Mouse (Mus musculus) kidney, adult 18-20 months (tissue): ENCODE results near the gene Tpte.
"Not testable (repeated sequence)": the region's sequence is repeated elsewhere in the genome, so short reads cannot be mapped to it uniquely, and the experiment has no call there.

ENCODE experiments used
- DNase-seq: peaks from one replicate; pipeline ENCODE4 v3.0.0; 2021

The Tpte gene

DNA sequence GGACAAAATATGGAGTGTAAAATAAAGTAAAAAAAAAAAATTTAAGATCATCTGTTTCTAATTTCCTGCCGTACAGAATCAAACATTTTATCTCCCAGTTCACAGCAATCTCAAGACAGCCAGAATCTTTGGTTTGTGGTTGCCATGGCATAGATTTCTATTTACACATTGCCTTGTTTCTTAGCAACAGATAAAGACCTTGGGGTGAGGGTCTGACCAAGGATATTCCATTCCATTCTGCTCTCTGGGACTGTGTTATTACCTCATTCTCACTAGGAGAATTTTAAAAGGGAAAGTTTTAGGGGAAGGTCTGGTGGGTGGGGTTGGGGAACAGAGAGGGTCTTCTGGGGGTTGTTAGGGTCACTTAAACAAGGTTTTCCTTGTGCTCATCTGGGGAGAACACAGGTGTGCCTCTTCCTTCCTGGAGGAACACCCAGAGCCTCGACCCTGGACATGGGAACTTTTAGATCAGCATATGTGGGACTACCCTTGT is at the start of gene Tpte:
Tpte (plus strand) TSS at position 443 of the 493 bp plus-strand sequence.
- DNase-seq: no peak

DNA sequence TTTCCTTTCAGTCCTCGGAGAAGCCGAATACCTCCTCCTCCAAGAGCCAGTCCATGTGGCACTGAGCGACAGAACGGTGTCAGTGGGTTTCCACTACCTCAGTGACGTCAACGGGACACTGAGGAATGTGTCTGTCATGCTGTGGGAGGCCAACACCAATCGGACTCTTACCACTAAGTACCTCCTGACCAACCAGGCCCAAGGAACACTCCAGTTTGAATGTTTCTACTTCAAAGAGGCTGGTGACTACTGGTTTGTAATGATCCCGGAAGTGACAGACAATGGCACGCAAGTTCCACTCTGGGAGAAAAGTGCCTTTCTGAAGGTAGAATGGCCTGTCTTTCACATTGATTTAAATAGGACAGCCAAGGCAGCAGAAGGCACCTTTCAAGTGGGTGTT is 40.3 kb upstream of the Tpte start:
- no peak for DNase-seq

DNA sequence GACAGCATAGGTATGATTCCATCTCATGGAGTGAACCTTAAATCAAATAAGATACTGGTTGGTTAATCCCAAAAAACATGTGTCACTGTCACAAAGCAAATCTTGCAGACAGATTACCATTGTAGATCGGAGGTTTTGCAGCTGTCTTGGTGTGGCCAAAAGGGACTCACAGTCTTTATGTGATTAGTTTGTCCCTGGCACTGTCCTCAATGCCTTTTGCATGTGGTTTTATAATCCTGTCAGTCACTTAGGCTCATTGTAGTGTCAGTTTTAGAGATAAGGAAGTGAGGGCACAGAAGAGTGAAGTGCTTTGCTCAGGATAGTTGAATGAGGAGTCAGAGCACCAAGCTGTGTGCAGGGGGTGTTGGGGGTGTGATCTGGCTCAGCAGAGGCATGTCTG is 37.6 kb upstream of the Tpte start:
- no peak for DNase-seq

DNA sequence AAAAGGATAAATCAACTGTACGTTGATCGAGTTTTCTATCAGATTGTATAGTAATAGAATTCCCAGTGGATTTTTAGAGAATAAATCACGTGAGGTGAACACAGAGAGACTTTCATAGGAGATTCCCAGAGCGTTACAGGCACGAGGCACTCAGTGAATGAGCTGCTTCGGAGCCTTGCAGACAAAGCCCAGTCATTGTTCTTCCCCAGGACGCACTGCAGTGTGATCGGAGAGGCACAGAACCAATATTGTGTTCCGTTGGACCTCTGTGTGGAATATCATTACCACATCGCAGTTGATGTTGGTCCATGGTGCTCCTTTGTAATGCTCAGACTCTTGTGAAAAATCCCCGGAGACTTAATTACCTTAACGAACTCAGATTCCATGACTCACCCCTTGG is 35.3 kb upstream of the Tpte start:
- DNase-seq: no peak

DNA sequence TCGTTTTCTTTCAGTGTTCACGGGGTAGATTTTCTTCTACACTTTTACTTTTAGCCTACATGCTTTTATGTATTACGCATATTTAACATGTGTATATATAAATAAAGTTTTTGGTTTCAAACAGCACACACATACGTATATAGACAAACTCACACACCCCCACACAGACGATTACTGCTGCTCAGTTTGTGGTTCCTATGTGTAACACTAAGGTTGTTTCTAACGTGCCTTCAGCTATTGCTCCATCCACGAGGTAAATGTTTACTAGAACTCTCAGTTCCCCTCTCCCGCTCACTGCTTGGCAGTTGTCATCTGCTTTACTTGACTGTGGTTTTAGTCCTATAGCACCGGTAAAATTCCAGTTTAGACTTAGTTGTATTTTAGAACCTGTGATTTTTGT is 34.2 kb upstream of the Tpte start:
- no peak for DNase-seq

DNA sequence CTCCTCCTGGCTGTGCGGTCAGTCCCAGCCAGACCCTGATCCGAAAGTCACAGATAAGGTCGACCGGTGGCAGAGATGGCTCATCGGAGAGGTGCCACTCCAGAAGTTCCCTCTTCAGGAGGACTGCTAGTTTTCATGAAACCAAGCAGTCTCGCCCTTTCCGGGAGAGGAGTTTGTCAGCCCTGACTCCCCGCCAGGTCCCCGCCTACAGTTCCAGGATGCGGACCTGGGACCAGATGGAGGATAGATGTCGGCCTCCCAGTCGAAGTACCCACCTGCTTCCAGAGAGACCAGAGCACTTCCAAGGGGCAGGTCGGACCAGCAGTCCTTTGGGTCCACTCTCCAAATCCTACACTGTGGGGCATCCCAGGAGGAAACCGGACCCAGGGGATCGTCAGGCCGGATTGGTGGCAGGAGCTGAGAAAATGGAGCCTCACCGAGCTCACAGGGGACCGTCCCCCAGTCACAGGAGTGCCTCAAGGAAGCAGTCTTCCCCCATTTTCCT is 24.2 kb upstream of the Tpte start:
- DNase-seq: no peak

DNA sequence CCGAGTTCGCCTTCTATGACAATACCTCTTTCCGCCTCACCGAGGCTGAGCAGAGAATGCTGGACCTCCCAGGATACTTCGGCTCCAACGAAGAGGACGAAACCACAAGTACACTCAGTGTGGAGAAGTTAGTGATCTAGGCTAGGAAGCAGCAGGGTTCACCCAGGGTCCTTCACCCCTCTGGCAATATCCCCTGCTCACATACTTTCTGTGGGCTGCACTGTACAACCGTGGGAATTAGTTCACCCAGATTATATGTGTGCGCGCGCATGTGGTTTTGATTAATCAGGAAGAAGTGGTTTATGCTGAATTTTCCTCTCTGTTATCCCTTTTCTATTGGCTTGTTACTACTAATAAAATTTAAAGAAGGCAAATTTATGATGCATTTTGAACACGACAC is 23.7 kb upstream of the Tpte start:
- no peak for DNase-seq

DNA sequence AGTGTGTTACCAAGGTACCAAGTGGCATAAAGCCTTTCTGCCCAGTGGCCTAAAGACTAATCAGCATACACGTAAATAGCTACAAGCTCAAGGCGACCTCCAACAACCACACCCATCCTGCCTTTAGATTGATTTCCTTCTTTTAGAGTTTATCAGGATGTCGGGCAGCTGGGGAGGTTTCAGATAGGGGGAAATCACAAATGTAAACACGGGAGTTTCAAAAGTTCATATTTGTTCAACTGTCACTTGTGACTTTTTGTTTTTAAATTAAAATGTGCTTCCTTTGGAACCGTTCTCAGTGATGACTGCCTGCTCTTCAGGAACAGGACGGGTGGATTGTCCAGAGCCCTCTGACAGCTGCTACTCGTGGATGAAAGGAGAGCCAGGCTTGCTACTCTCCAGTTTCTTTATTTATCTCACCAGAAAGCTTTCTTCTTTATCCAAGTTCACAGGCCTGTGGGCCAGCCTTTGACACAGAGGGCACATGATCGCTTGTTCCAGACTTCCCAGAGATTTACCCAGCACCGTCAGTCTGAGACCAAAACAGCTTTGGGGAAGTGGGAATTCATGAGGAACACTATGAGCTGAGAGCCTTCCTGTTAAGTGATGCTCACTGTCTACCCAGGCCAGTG is 23.0 kb upstream of the Tpte start:
- no peak for DNase-seq

DNA sequence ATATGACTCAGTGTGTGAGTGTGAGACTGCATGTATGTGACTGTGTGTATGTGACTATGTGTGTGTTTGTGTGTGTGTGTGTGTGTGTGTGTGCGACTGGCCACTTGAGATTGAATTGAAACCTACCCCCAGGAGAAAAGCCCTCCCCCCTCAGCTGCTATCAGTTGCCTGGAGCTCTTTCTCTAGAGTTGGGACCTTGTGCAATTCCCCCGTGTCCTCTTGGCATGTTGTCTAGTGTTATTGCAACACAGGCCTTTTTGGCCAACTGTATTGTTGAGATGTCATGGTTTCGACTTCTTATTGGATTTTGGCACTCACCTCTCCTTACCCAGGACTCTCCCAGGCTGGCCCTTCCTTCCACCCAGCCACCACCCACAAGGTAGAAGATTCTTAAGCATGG is 21.0 kb upstream of the Tpte start:
- DNase-seq: no peak

DNA sequence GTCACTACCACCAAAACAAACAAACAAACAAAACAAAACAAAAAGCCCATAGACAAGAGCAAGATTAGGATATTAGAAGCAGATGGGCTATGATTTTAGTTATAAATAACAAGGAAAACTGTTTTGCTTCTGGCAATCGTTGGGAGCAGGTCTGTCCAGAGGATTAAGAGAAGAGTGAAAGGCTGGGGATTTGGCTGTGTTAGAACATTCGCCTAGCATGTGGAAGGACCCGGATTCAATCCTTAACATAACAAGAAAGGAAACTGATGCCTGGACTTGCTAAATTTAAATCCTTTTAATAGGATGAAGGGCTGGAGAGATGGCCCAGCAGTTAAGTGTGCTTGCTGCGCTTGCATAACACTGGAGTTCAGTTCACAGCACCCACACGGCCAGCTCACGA is 18.9 kb upstream of the Tpte start:
- DNase-seq: no peak

DNA sequence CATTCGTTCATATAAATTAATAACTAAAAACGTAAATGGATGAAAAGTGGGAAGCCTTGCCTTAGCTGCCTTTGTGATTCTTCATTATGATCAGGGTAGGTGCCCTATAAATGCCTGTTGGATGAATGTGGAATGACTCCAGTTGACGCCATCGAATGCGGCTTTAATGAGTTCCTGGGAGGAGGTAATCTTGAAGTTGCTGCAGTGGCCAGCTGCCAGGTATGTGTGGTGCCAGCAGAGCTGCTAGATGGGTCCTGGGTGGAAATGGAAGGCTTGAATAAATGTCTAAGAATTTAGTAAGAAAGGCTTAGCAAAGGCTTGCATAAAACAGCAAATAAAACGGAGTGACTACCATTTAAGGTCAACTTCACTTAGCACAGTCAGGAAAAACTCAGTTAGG is 18.5 kb upstream of the Tpte start:
- peak; percentile 18 for DNase-seq

DNA sequence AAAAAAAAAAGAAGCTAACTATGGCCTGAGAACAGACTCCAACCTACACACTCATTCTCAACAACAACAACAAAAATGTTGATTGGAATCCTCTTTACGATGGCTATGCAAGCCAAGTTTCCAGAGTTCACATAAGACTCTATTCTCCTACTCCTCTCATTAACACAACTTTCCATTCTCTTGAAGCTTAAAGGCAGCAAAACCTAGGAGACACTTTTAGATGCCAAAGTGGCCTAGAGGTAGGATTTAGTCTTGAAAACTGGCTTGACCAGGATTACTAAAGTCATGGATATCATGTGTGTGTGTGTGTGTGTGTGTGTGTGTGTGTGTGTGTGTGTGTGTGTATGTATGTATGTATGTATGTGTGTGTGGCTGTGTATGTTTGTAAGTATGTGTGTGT is 18.0 kb upstream of the Tpte start:
- DNase-seq: no peak

DNA sequence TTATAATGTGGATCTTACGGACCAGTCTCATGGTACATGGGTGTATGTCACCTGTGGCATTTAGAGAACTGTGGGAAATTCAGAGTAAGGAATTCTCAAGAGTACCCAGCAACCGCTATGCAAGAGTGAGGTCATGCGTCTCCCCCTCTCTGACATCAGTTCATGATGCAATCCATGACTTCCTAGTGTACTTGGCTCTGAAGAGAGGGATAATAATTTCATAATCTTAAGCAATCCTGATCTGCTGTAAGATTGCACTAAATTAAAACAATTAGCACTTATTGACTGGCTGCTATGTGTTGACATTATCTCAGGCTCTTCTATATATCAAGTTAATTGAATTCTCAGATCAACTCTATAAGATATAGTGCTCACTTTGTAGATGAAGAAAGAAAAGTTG is 16.4 kb upstream of the Tpte start:
- DNase-seq: no peak

DNA sequence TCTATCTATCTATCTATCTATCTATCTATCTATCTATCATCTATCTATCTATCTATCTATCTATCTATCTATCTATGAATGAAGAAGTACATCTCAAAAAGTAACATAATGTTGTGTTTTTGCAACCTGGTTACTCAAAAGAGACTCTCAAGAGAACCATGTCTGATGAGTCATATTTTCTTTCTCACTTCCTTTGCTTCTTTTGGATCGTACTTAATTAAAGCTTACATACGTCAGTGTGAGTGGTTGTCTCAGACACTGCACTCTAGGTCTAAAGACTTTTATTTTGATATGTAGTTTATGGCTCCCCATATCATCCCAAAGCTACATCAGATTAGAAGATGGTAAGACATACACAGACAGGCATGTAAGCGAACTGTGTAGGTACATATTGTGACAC is 10.1 kb upstream of the Tpte start:
- no peak for DNase-seq

DNA sequence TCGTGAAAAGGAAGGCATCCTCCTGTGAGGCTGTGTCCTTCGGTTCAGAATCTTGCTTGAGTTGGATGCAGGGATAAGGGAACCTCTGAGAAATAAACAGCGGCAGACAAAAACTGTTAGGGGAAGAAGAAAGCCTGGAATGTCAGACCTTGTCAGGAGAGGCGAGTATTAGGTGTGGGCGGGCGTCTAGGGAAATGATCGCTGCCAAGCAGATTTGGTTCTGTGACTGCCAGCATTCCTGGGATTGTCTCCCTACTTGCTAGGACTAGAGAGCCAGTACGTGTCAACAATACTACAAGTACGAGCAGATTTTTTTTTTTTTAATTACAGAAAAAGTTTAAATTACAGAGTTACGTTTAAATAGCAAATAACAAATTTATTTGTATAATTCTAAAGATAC is 8.6 kb upstream of the Tpte start:
- no peak for DNase-seq

DNA sequence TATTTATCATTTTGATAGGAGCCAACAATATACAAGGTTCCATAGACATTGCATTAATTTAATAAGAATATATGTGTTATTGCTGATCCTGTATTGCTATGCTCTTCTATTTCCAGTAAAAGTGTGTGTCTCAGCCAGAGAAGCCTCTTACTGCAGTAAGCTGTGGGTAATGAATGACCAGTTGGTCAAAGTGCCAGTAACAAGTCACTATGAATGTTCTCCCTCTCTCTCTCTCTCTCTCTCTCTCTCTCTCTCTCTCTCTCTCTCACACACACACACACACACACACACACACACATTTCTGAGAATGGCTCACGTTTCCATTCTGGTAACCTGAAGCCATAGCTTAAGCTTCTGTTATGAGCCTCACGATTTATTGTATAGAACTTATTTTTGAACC is 19.1 kb downstream of the Tpte start:
- peak; percentile 4 for DNase-seq

DNA sequence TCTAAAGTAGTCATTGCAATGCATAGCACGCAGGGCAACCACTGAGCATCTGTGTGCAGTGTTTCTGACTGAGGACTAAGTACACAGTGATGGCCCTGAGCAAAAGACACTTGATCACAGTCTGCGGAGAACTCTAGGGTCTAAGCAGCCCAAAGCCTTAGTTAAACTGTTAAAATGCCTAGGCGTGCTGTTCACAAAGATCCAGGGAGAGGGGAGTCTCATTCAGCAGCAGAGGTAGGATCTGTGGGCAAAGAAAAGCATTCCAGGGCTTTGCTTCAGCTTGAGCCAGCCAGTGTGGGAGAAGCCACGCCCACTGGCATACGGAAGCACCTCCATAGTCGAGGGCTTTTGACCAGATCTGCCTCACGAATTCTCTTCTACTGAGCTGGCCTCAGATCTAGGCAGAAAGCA is 19.7 kb downstream of the Tpte start:
- peak; percentile 51 for DNase-seq

DNA sequence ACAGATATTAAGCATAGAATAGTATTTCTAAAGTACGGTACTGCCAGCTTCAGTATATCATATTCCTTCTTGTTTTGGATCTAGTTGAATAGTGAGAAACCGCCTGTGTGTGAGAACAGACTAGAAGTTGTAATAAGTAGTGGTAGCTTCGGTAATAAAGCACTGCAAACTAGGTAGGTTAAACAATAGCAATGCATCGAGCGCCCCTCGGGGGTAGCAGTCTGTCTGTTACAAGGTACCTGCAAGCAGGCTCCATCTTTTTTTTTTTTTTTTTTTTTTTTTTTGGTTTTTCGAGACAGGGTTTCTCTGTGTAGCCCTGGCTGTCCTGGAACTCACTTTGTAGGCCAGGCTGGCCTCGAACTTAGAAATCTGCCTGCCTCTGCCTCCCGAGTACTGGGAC is 20.8 kb downstream of the Tpte start:
- not testable (repeated sequence) for DNase-seq

DNA sequence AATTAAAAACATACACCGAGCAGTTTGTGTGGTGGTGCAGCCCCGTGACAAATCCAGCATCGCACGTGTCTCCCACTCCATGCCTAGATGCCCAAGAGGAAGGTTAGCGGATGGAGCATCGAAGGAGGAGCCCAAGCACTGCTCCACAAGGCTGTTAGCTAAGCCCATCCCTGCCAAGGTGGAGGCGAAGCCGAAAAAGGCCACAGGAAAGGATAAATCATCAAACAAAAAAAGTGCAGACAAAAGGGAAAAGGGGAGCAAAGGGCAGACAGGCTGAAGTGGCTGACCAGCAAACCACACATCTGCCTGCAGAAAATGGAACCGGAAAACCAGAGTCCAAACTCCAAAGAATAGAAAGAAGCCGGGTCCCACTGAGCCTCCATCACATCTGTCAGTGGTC is 23.8 kb downstream of the Tpte start:
- peak; percentile 32 for DNase-seq

DNA sequence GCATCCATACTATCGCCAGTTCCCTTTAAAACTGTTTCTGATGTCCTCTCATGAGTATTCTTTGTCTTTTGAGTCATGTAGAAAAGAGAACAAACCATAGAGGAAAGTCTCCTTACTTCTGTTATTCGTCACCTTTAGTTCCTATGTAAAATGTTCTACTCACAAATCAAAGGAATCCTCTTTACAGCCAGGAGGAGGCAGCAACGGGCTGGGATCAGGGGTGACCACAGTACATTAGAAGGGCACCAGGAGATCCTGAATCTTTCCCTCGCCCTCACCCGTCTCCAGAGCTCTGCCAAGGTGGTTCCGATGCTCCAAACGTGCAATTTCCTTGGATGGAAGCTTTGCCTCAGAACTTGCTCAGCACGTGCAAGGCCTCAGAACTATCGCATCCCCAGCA is 28.2 kb downstream of the Tpte start:
- peak; percentile 7 for DNase-seq

DNA sequence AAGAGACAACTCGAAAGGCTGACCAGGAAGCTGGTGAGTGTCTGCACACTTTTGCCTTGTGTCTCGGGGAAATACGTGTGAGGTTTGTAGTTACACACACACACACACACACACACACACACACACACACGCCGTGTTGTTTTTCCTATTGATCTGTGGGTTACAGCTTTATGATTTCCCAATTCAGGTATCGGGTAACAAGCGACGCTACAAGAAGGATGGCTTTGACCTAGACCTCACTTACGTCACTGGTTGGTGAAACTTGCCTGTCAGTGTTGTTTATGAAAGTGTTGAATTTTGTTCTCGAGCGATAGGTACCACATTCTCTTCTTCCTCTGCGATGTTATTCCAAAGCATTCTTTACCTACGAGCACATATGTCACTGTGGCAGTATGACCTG is 52.2 kb downstream of the Tpte start:
- DNase-seq: no peak

DNA sequence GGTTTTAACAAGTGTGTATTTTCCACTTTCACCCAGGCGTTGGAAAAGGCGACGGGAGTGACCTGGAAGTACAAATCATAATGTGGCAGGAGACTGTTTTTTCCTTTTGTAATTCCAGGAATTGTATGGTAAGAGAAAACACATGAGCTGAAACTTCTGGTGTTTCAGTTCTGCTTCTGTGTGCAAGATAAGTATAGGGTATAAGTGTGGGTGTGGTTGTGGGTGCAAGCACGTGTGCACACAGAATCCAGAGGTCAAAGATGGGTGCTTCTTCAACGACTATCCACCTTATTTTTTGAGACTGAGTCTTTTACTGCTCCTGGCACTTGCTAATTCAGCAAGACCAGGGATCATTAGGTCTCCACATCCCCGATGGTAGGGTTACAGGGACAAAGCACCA is 76.1 kb downstream of the Tpte start:
- DNase-seq: no peak

DNA sequence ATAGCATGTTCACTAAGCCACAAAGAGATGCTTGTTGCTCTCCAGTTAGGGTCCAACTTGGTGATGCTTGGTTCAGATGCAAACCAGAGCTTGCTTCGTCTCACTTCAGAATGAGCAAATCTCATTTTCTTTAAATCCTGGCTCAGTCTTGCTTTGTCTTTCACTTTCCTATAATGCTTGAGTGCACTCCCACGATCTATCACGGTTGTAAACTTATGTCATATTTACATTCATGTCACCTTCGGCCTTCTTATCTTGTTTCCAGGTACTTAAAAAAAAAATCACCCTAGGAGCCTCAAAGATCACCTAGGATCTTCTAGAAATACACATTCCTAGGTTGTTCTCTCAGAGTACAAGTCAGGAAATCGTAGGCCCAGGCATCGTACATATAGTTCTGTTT is 76.6 kb downstream of the Tpte start:
- DNase-seq: no peak

DNA sequence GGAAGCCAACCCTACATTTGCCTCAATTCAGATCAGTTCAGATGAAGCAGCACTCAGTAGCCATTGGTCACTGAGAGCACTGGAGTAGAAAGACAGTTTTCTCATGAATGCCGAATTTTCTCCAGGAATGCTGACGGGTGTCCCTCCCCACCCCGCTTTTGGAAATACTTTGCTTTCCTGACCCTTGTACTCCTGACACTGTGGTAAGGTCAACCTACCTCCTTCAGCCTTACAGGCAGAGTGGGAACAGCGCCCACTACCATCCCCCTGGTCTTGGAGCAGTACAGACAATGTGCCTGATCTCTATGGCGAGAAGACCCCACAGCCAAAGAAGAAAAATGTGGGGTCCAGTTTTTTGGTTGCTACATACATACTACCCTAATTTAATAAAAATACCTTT is 93.1 kb downstream of the Tpte start:
- no peak for DNase-seq

DNA sequence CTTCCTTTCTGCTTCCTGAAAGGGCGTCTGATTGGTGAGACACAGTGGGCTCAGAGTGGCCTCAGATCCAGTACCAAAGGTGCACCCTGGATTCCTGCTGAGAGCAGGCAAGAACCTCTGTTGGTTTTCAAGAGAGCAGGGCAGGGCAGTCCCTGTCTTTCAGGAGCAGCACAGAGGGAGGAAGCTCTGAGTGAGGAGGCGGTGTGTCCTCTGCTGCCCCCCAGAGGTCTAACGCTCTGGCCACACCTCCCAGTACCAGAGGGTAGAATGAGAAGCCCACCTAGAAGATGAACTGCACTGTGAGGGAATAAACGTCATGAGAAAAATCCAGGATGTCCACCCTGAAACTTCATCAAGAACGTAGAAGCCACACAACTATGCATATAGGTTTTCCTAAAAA is 93.7 kb downstream of the Tpte start:
- DNase-seq: peak; percentile 52
